Mouse (Mus musculus): ENCODE results near the gene BC049352.

Gene BC049352

GRCm38 (mm10) chr9:45181770-45182169 is at the start of gene BC049352:
TSS of gene BC049352 (plus strand) at chr9:45182007.
- DNase-seq, result peak; percentile 28

GRCm38 (mm10) chr9:45133484-45134310 is 48.1 kb upstream of the BC049352 start:
- peak; percentile 88 for DNase-seq

- DNase-seq, result no peak
Observed at GRCm38 (mm10) chr9:45136442-45137169, 45.2 kb upstream of the BC049352 start.

GRCm38 (mm10) chr9:45138191-45139032 is 43.4 kb upstream of the BC049352 start, which contains the start of gene Scn4b:
TSS of gene Scn4b (plus strand) at chr9:45138395.
- DNase-seq, result peak; percentile 78

GRCm38 (mm10) chr9:45139082-45139481 is 42.7 kb upstream of the BC049352 start:
- peak; percentile 45 for DNase-seq

GRCm38 (mm10) chr9:45140945-45141344 is 40.9 kb upstream of the BC049352 start:
- peak; percentile 8 for DNase-seq

GRCm38 (mm10) chr9:45142686-45143085 is 39.1 kb upstream of the BC049352 start:
- DNase-seq, result peak; percentile 25

- no peak for DNase-seq
Observed at GRCm38 (mm10) chr9:45145533-45146266, 36.1 kb upstream of the BC049352 start.

GRCm38 (mm10) chr9:45146267-45146597 is 35.6 kb upstream of the BC049352 start:
- DNase-seq, result peak; percentile 92

- peak; percentile 46 for DNase-seq
Observed at GRCm38 (mm10) chr9:45150933-45151332, 30.9 kb upstream of the BC049352 start.

- DNase-seq, result peak; percentile 69
Observed at GRCm38 (mm10) chr9:45153361-45153760, 28.4 kb upstream of the BC049352 start.

GRCm38 (mm10) chr9:45167903-45168302 is 13.9 kb upstream of the BC049352 start:
- no peak for DNase-seq

- DNase-seq, result no peak
Observed at GRCm38 (mm10) chr9:45170150-45170549, 11.7 kb upstream of the BC049352 start.

- DNase-seq, result no peak
Observed at GRCm38 (mm10) chr9:45171073-45171610, 10.7 kb upstream of the BC049352 start.

GRCm38 (mm10) chr9:45173475-45173874 is 8.3 kb upstream of the BC049352 start:
- DNase-seq, result no peak

GRCm38 (mm10) chr9:45179282-45179681 is 2.5 kb upstream of the BC049352 start:
- peak; percentile 62 for DNase-seq

- peak; percentile 42 for DNase-seq
Observed at GRCm38 (mm10) chr9:45182521-45182920, 714 bp downstream of the BC049352 start.

- peak; percentile 37 for DNase-seq
Observed at GRCm38 (mm10) chr9:45183266-45183665, 1.5 kb downstream of the BC049352 start.

- peak; percentile 72 for DNase-seq
Observed at GRCm38 (mm10) chr9:45185250-45185649, 3.4 kb downstream of the BC049352 start.

- peak; percentile 76 for DNase-seq
Observed at GRCm38 (mm10) chr9:45188570-45189563, 7.1 kb downstream of the BC049352 start.
